Mouse (Mus musculus) CH12.LX (cell line): ENCODE measurements around the gene Rpp14.

Experiments
- CHD1 ChIP-seq: IDR thresholded peaks from 2 replicates; pipeline ENCODE4 v1.6.1; 2012; ENCODE audit warnings: low read depth, low read length, improper control_type of control experiment, inconsistent platforms
- CTCF ChIP-seq, 2 experiments: IDR thresholded peaks in 1 of 2; conservative IDR thresholded peaks in 1 of 2; 2 replicates each; pipeline ENCODE4 v1.5.1; 2011 to 2012; ENCODE audit warnings: low read depth in 2 of 2, low read length in 2 of 2, improper control_type of control experiment in 1 of 2, inconsistent platforms in 1 of 2, mild to moderate bottlenecking in 1 of 2, moderate library complexity in 1 of 2
- ELF1 ChIP-seq: IDR thresholded peaks from 2 replicates; pipeline ENCODE4 v1.6.1; 2014; ENCODE audit warnings: low read depth, mild to moderate bottlenecking, inconsistent platforms, low read length, improper control_type of control experiment
- EP300 ChIP-seq: IDR thresholded peaks from 2 replicates; pipeline ENCODE4 v1.6.1; 2011; ENCODE audit warnings: low read length, improper control_type of control experiment
- GABPA ChIP-seq: IDR thresholded peaks from 2 replicates; pipeline ENCODE4 v1.6.1; 2012; ENCODE audit warnings: low read depth, low read length, improper control_type of control experiment, inconsistent platforms; ENCODE audit not compliant: insufficient replicate concordance
- IRF4 ChIP-seq: IDR thresholded peaks from 2 replicates; pipeline ENCODE4 v1.6.1; 2014; ENCODE audit warnings: low read depth, mild to moderate bottlenecking, inconsistent platforms, low read length, improper control_type of control experiment
- JUN ChIP-seq: IDR thresholded peaks from 2 replicates; pipeline ENCODE4 v1.6.1; 2011; ENCODE audit warnings: low read depth, mild to moderate bottlenecking, low read length, improper control_type of control experiment, moderate library complexity; ENCODE audit not compliant: insufficient read depth
- MAFK ChIP-seq: IDR thresholded peaks from 2 replicates; pipeline ENCODE4 v1.6.1; 2011; ENCODE audit warnings: low read length, improper control_type of control experiment; ENCODE audit not compliant: insufficient replicate concordance
- MAZ ChIP-seq: IDR thresholded peaks from 2 replicates; pipeline ENCODE4 v1.6.1; 2012; ENCODE audit warnings: low read depth, mild to moderate bottlenecking, inconsistent platforms, low read length, improper control_type of control experiment, moderate library complexity
- MEF2A ChIP-seq: IDR thresholded peaks from 2 replicates; pipeline ENCODE4 v1.6.1; 2014; ENCODE audit warnings: low read depth, mild to moderate bottlenecking, inconsistent platforms, low read length, improper control_type of control experiment, borderline replicate concordance
- MXI1 ChIP-seq: IDR thresholded peaks from 2 replicates; pipeline ENCODE4 v1.6.1; 2011; ENCODE audit warnings: mild to moderate bottlenecking, low read depth, low read length, improper control_type of control experiment
- MYC ChIP-seq: IDR thresholded peaks from 2 replicates; pipeline ENCODE4 v1.6.1; 2011; ENCODE audit warnings: low read depth, mild to moderate bottlenecking, improper control_type of control experiment, low read length
- POLR2A ChIP-seq: IDR thresholded peaks from 2 replicates; pipeline ENCODE4 v1.6.1; 2011; ENCODE audit warnings: low read depth, mild to moderate bottlenecking, improper control_type of control experiment, low read length
- ZKSCAN1 ChIP-seq: IDR thresholded peaks from 2 replicates; pipeline ENCODE4 v1.6.1; 2012; ENCODE audit warnings: low read depth, inconsistent platforms, low read length, improper control_type of control experiment, borderline replicate concordance

- peak in 1 of 2 experiments; percentile 75; a peak in 2 of 4 replicates for TF ChIP-seq CTCF (conservative IDR thresholded peaks at IDR 0.05 in 1 of 2, IDR thresholded peaks at IDR 0.05 in 1 of 2; ENCODE audit: low read depth in 2 of 2, low read length in 2 of 2)
- TF ChIP-seq GABPA: no peak
- no peak for TF ChIP-seq MYC
- TF ChIP-seq EP300: no peak
- no peak for TF ChIP-seq MEF2A
- no peak for TF ChIP-seq ZKSCAN1
- no peak for TF ChIP-seq MAFK
- no peak for TF ChIP-seq IRF4
- no peak for TF ChIP-seq MAZ
- TF ChIP-seq POLR2A: no peak
- TF ChIP-seq ELF1: no peak
- TF ChIP-seq CHD1: no peak
- no peak for TF ChIP-seq JUN
- TF ChIP-seq MXI1: no peak
These were observed 12.4 kb downstream of the Rpp14 start for GRCm38 (mm10) chr14:8092573-8092972.
